Mouse (Mus musculus) heart, postnatal 0 days (tissue): ENCODE data around the gene Mpped1.

Experiments
- CTCF ChIP-seq: IDR thresholded peaks from 2 replicates; pipeline ENCODE4 v1.5.1; 2016; ENCODE audit warnings: antibody characterized with exemption, control low read depth, low read depth
- EP300 ChIP-seq: IDR thresholded peaks from 2 replicates; pipeline ENCODE4 v1.6.1; 2016; ENCODE audit warnings: antibody characterized with exemption, low read depth

DNA sequence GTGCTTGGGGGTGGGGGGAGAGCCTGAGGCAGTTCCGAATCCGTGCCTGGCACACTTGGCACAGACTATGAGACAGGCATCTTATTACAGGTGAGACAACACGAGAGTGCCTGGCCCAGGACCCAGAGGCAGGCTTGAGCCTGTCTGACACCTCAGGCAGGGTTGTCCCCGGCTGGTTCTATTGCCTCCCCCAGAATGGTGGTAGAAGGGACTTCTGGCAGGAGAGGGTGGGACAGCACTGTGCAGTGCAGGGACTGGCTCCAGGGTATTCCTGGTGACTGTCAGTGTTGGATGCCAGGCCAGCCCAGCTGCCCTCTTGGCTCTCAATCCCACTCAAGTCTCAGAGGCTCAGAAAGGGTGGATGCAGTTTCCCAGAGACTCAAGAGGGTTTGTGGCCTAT lies 4.3 kb upstream of the Mpped1 start:
- TF ChIP-seq CTCF (no peak), EP300 (no peak)
